Mouse (Mus musculus) stomach, postnatal 0 days (tissue): ENCODE measurements at regions not wholly inside any gene's neighbourhood (a gene's known extent, or its start where the extent isn't known, plus 50 kb on each side); places are given as distances from the start of the nearest gene placed in this dataset.

ENCODE experiments used
- CTCF ChIP-seq: IDR thresholded peaks from 2 replicates; pipeline ENCODE4 v1.5.1; 2016; ENCODE audit warnings: antibody characterized with exemption, low read depth, mild to moderate bottlenecking, moderate library complexity
- EP300 ChIP-seq: optimal IDR thresholded peaks from 2 replicates; pipeline ENCODE3; 2016; ENCODE audit warnings: antibody characterized with exemption

- TF ChIP-seq CTCF (no peak), EP300 (no peak)
Observed at GRCm38 (mm10) chrX:94857501-94857900, 133.1 kb downstream of the Zxdb start.
